Mouse (Mus musculus) hindbrain, postnatal 0 days (tissue): ENCODE data around the gene Hic1. TPM values are rescaled to one million over a fixed set of nuclear protein-coding genes. Genes with fewer than 3 reads are reported as not detected.
"Not testable (repeated sequence)": the region's sequence is repeated elsewhere in the genome, so short reads cannot be mapped to it uniquely, and the experiment has no call there.

Experiments
- ATAC-seq: fragments of 200-750 bp; cut with Nextera tagmentation; 2 replicates; pipeline ENCODE4 v1.8.0; 2017; ENCODE audit warnings: mild to moderate bottlenecking, moderate TSS enrichment, moderate library complexity
- DNase-seq: peaks from one replicate; pipeline ENCODE4 v3.0.0-alpha.2; 2015; ENCODE audit warnings: low spot score
- H3K27ac ChIP-seq: fragments of 300-500 bp; sonication (generic); 2 replicates; pipeline ENCODE4 v1.5.1; 2014; ENCODE audit warnings: mild to moderate bottlenecking
- H3K27me3 ChIP-seq: fragments of 300-500 bp; sonication (generic); 2 replicates; pipeline ENCODE4 v1.6.1; 2014; ENCODE audit warnings: low read length, mixed read lengths; ENCODE audit not compliant: insufficient read depth
- H3K36me3 ChIP-seq: fragments of 300-500 bp; sonication (generic); 2 replicates; pipeline ENCODE4 v1.6.1; 2014; ENCODE audit warnings: low read length, mixed read lengths; ENCODE audit not compliant: insufficient read depth
- H3K4me1 ChIP-seq: fragments of 300-500 bp; sonication (generic); 2 replicates; pipeline ENCODE4 v1.6.1; 2014; ENCODE audit warnings: antibody characterized with exemption, low read length, mixed read lengths; ENCODE audit not compliant: insufficient read depth
- H3K4me2 ChIP-seq: fragments of 300-500 bp; sonication (generic); 2 replicates; pipeline ENCODE4 v1.6.1; 2014; ENCODE audit warnings: low read depth, mild to moderate bottlenecking, low read length, moderate library complexity, mixed read lengths
- H3K4me3 ChIP-seq: fragments of 300-500 bp; sonication (generic); 2 replicates; pipeline ENCODE4 v1.5.1; 2014; ENCODE audit warnings: low read length
- H3K9ac ChIP-seq: fragments of 300-500 bp; sonication (generic); replicated peaks from 2 replicates; pipeline ENCODE4 v1.6.1; 2014; ENCODE audit warnings: mild to moderate bottlenecking, low read length, moderate library complexity, mixed read lengths
- H3K9me3 ChIP-seq: fragments of 300-500 bp; sonication (generic); 2 replicates; pipeline ENCODE4 v1.6.1; 2016; ENCODE audit warnings: low read length, mixed read lengths
- CTCF ChIP-seq: IDR thresholded peaks from 2 replicates; pipeline ENCODE4 v1.5.1; 2016; ENCODE audit warnings: antibody characterized with exemption, control low read depth, low read depth
- WGBS: fragments of 180-500 bp; shearing (Covaris S2); extraction: QIAGEN DNeasy Blood & Tissue Kit; methylation state at CpG from one replicate; pipeline ENCODE4 v1.1.7; 2014; 5-methylcytosine and 5-hydroxymethylcytosine counted together
- polyA plus RNA-seq: library from polyadenylated mRNA; unstranded; fragments of >200 nt; fragmentation: Nextera tagmentation; extraction: Ambion mirVana; gene quantifications from 2 replicates; pipeline ENCODE4 v1.2.1, GENCODE M21; 2015
- total RNA-seq: library from RNA; depleted of rRNA; stranded (reverse); fragments of >200 nt; gene quantifications from 2 replicates; pipeline ENCODE4 v1.2.3, GENCODE M21; 2014

Gene Hic1
- total and polyA plus RNA-seq, 2 experiments from 2014 or later, result 1.7 to 8.5 TPM

GRCm38 (mm10) chr11:75184986-75185385 is 15.7 kb upstream of the Hic1 start:
- Histone ChIP-seq H3K36me3 (peaks cover 16% of the 10 kb centered on the region), H3K4me2 (no peak overlapping the region), H3K4me1 (peaks cover 3% of the 10 kb centered on the region; the same call in 1 of the 2 replicates), H3K27me3 (no peaks in the 10 kb centered on the region), H3K9me3 (no peaks in the 10 kb centered on the region), H3K9ac (no peak overlapping the region), H3K27ac (no peak overlapping the region), H3K4me3 (no peak overlapping the region)
- WGBS, result 38% methylated on average over 2 of the region's 2 CpGs
- no peak for ATAC-seq
- DNase-seq, result no peak
- no peak for TF ChIP-seq CTCF

GRCm38 (mm10) chr11:75184573-75184972 is 15.3 kb upstream of the Hic1 start:
- ATAC-seq (no peak), DNase-seq (no peak)
- Histone ChIP-seq H3K27ac (no peak overlapping the region), H3K4me2 (no peak overlapping the region), H3K9ac (no peak overlapping the region), H3K4me3 (no peak overlapping the region), H3K4me1 (peaks cover 3% of the 10 kb centered on the region; the same call in 1 of the 2 replicates), H3K27me3 (no peaks in the 10 kb centered on the region), H3K36me3 (peaks cover 16% of the 10 kb centered on the region), H3K9me3 (no peaks in the 10 kb centered on the region)
- no peak for TF ChIP-seq CTCF
- 76% methylated on average over 5 of the region's 5 CpGs for WGBS

GRCm38 (mm10) chr11:75183917-75184570 is 14.7 kb upstream of the Hic1 start:
- DNase-seq (no peak), ATAC-seq (no peak)
- Histone ChIP-seq H3K27me3 (no peaks in the 10 kb centered on the region), H3K4me2 (no peak overlapping the region), H3K4me1 (peaks cover 3% of the 10 kb centered on the region; the same call in 1 of the 2 replicates), H3K4me3 (no peak overlapping the region), H3K36me3 (peaks cover 16% of the 10 kb centered on the region), H3K27ac (no peak overlapping the region), H3K9ac (no peak overlapping the region), H3K9me3 (no peaks in the 10 kb centered on the region)
- WGBS, result 68% methylated on average over 2 of the region's 2 CpGs
- no peak for TF ChIP-seq CTCF

- WGBS, result under 1% methylated on average over 33 of the region's 33 CpGs
- H3K9me3 ChIP-seq, result no peaks in the 10 kb centered on the region
These were observed 9.4 kb upstream of the Hic1 start, which contains the start of gene Ovca2 for GRCm38 (mm10) chr11:75178672-75179208. Gene Ovca2 (minus strand): TSS chr11:75178835.

GRCm38 (mm10) chr11:75178011-75178410 is 8.7 kb upstream of the Hic1 start:
- H3K27me3 ChIP-seq, result no peaks in the 10 kb centered on the region
- ATAC-seq (no peak), DNase-seq (no peak)
- peaks cover 14% of the 10 kb centered on the region for H3K36me3 ChIP-seq
- H3K9ac ChIP-seq, result peak overlapping the region; percentile 86
- no peaks in the 10 kb centered on the region for H3K9me3 ChIP-seq
- TF ChIP-seq CTCF, result no peak
- peak overlapping the region; percentile 74 for H3K4me3 ChIP-seq
- whole genome bisulfite sequencing, result 59% methylated on average over 12 of the region's 12 CpGs
- H3K4me2 ChIP-seq, result peak overlapping the region; percentile 82
- H3K4me1 ChIP-seq, result peaks cover 10% of the 10 kb centered on the region
- peak overlapping the region; percentile 84; the same call in 1 of the 2 replicates for H3K27ac ChIP-seq

More at GRCm38 (mm10) chr11:75178672-75179208, 9.4 kb upstream of the Hic1 start, which contains the start of gene Ovca2:
- Histone ChIP-seq H3K9ac (peak within 1 kb of the TSS; percentile 86), H3K27me3 (no peaks in the 10 kb centered on the region), H3K36me3 (peaks cover 16% of the 10 kb centered on the region), H3K27ac (peak within 1 kb of the TSS; percentile 84), H3K4me1 (peaks cover 9% of the 10 kb centered on the region), H3K4me3 (peak within 1 kb of the TSS; percentile 74), H3K4me2 (peak within 1 kb of the TSS; percentile 82)
- DNase-seq (peak; percentile 95), ATAC-seq (peak; percentile 97)
- peak; percentile 98 for TF ChIP-seq CTCF

- H3K4me1 ChIP-seq, result peaks cover 14% of the 10 kb centered on the region
- not testable (repeated sequence) for H3K4me2 ChIP-seq, H3K9ac ChIP-seq, ATAC-seq, H3K27ac ChIP-seq, H3K36me3 ChIP-seq, DNase-seq, H3K27me3 ChIP-seq, H3K9me3 ChIP-seq, H3K4me3 ChIP-seq
- 78% methylated on average over 6 of the region's 6 CpGs for WGBS
These were observed 5.3 kb upstream of the Hic1 start for GRCm38 (mm10) chr11:75174574-75174973.

GRCm38 (mm10) chr11:75173799-75174165 is 4.5 kb upstream of the Hic1 start:
- ATAC-seq, result no peak
- H3K4me2 ChIP-seq, result peak overlapping the region; percentile 67
- TF ChIP-seq CTCF, result no peak; the same call in 1 of the 2 replicates
- peak overlapping the region; percentile 76; the same call in 1 of the 2 replicates for H3K27ac ChIP-seq
- H3K4me1 ChIP-seq, result peaks cover 16% of the 10 kb centered on the region
- DNase-seq, result no peak
- no peaks in the 10 kb centered on the region for H3K36me3 ChIP-seq
- peak overlapping the region; percentile 55 for H3K9ac ChIP-seq
- peak overlapping the region; percentile 50 for H3K4me3 ChIP-seq
- H3K9me3 ChIP-seq, result no peaks in the 10 kb centered on the region
- peaks cover 5% of the 10 kb centered on the region; the same call in 1 of the 2 replicates for H3K27me3 ChIP-seq
- WGBS, result 2% methylated on average over 15 of the region's 15 CpGs
